Mouse (Mus musculus): Measurements from ENCODE around the gene Slc35b4. TPM values are rescaled to one million over a fixed set of nuclear protein-coding genes. Genes with fewer than 3 reads are reported as not detected.

Slc35b4 gene
- polyA plus RNA-seq, 1 experiment from 2014 or later: 36.3 TPM

DNA sequence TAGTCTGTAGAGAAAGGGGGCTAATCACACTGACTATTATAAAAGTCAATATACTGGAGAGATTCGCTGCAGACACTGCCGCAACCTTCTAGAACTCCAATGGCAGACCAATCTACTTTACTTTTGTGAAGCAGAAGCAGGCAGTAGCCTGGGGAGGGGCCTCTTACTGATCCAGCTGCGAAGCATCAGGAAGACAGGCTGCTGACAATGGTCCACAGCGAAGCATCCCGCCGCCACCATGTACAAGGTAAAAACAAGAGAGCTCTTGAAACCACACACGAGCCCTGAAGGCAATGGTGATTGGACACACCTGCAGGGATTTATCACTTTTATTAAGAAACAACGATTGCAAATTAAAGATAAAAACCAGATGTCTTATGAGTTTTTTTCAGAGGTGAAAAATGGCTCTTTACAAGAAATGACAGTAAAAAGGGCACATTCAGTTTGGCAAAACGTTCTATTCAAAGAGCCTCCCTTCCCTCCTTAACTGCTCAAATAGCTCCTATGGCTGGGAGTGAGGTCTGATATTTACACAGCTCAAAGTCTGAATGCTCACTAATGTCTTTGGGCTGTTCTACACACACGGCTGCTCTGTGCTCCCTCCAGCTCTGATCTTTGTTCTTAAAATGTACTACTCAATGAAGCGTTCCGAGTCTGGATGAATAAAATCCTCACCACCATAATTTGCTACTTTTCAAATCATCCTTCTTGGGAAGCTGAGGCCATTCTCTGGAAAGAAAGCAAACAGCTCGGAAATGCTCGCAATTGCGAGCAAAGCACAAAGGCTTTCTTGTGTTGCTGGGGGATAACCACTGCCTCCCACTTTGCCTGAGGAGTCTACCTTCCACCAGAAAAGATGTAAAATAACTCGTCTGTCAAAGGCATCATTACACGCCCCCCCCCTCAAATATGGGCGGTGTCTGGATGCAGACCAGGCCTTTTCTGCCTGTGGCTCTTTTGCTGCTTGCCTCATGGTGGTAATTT lies 23.6 kb downstream of the Slc35b4 start:
- no peak for ATAC-seq (ENCODE audit: extremely low read depth, insufficient number of reproducible peaks, low FRiP score, low TSS enrichment)

GRCm38 (mm10) chr6:34149821-34150220 lies 27.1 kb downstream of the Slc35b4 start:
- peaks cover 26% of the 10 kb centered on the region for H3K4me1 ChIP-seq
- 87% methylated on average over 1 of the region's 1 CpGs for WGBS

More for the DNA sequence above, 23.6 kb downstream of the Slc35b4 start:
- peaks cover 47% of the 10 kb centered on the region for H3K4me1 ChIP-seq
- peaks cover 23% of the 10 kb centered on the region for H3K36me3 ChIP-seq
- H3K4me3 ChIP-seq: no peak overlapping the region
- H3K27me3 ChIP-seq (replicated peaks): no peaks in the 10 kb centered on the region
- H3K4me2 ChIP-seq: no peak overlapping the region
- WGBS: 69% methylated on average over 18 of the region's 18 CpGs
- H3K9ac ChIP-seq: no peak overlapping the region
- peak overlapping the region; percentile 46; the same call in 1 of the 2 replicates for H3K27ac ChIP-seq (replicated peaks)
- H3K9me3 ChIP-seq: no peaks in the 10 kb centered on the region

DNA sequence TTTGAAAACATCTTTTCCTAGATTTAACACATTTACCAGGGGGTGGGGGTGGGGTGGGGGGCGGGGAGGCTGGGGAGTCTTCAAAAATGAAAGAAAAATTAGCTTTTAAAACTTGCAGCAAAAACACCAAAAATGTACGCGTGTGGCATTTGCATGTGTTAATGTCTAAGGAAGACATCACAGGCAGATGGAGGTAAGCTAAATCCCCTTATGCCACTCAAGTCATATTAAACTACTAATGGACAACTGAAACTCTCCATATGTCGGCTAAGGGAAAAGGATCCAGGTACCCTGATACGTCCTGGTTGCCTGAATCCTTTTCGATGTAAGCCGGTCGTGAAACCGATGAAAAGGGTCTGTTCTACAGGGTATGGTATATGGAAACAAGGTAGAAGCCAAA lies 27.8 kb downstream of the Slc35b4 start:
- ATAC-seq (ENCODE audit: extremely low read depth, insufficient number of reproducible peaks, low FRiP score, low TSS enrichment): no peak
- Histone ChIP-seq H3K4me1 (peaks cover 19% of the 10 kb centered on the region), H3K9ac (no peak overlapping the region), H3K4me3 (no peak overlapping the region), H3K4me2 (no peak overlapping the region), H3K36me3 (peaks cover 4% of the 10 kb centered on the region; the same call in 1 of the 2 replicates), H3K27ac (replicated peaks) (no peak overlapping the region), H3K9me3 (peaks cover 5% of the 10 kb centered on the region; the same call in 1 of the 2 replicates), H3K27me3 (replicated peaks) (no peaks in the 10 kb centered on the region)
- WGBS: 79% methylated on average over 9 of the region's 9 CpGs

More at GRCm38 (mm10) chr6:34149821-34150220, 27.1 kb downstream of the Slc35b4 start:
- H3K27ac ChIP-seq (replicated peaks): no peak overlapping the region
- no peak overlapping the region for H3K4me3 ChIP-seq
- H3K9me3 ChIP-seq: peaks cover 5% of the 10 kb centered on the region; the same call in 1 of the 2 replicates
- peaks cover 4% of the 10 kb centered on the region; the same call in 1 of the 2 replicates for H3K36me3 ChIP-seq
- ATAC-seq (ENCODE audit: extremely low read depth, insufficient number of reproducible peaks, low FRiP score, low TSS enrichment): no peak
- H3K9ac ChIP-seq: no peak overlapping the region
- H3K27me3 ChIP-seq (replicated peaks): no peaks in the 10 kb centered on the region
- H3K4me2 ChIP-seq: no peak overlapping the region

DNA sequence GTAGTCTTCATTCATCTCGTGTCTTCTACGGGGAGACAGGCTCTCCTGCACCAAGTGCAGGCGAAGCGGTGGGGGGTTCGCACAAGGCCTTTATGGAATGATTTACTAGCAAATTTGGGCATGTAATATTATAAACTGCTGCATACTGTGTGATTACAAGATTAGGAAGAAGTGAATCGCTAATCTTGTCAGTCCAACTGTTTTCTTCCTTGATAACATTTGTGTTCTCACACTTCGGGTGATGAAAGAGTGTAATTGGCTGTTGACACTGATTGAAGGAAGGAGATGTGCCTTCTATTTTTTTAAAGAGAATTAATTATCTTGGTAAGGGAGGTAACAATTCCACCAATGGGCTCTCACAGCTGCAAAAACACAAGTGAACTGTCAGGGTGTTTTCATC lies 28.3 kb downstream of the Slc35b4 start:
- peaks cover 4% of the 10 kb centered on the region; the same call in 1 of the 2 replicates for H3K36me3 ChIP-seq
- no peak overlapping the region for H3K4me3 ChIP-seq
- H3K27me3 ChIP-seq (replicated peaks): no peaks in the 10 kb centered on the region
- peaks cover 15% of the 10 kb centered on the region for H3K4me1 ChIP-seq
- 61% methylated on average over 7 of the region's 7 CpGs for WGBS
- peaks cover 5% of the 10 kb centered on the region; the same call in 1 of the 2 replicates for H3K9me3 ChIP-seq
- no peak for ATAC-seq (ENCODE audit: extremely low read depth, insufficient number of reproducible peaks, low FRiP score, low TSS enrichment)
- no peak overlapping the region for H3K9ac ChIP-seq
- no peak overlapping the region for H3K27ac ChIP-seq (replicated peaks)
- no peak overlapping the region for H3K4me2 ChIP-seq

DNA sequence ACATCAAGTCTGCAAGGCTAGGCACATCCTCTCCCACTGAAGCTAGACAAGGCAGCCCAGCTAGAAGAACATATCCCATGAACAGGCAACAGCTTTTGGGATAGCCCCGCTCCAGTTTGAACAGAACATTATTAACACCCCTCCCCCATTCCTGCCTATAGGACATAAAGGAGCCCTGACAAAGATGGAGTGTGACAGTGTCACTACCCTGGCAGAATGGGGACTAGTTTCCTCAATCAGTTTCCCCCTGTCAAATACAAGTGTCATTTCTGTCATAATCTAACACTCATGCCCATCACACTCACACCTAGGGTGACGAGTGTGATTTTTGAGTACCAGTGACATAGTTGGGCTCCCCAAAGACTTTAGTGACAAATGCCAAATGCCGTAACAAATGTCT lies 28.9 kb downstream of the Slc35b4 start:
- peaks cover 8% of the 10 kb centered on the region; the same call in 1 of the 2 replicates for H3K4me1 ChIP-seq
- no peak overlapping the region for H3K27ac ChIP-seq (replicated peaks)
- WGBS: 76% methylated on average over 3 of the region's 3 CpGs
- H3K36me3 ChIP-seq: peaks cover 4% of the 10 kb centered on the region; the same call in 1 of the 2 replicates
- no peak overlapping the region for H3K9ac ChIP-seq
- peaks cover 5% of the 10 kb centered on the region; the same call in 1 of the 2 replicates for H3K9me3 ChIP-seq
- no peaks in the 10 kb centered on the region for H3K27me3 ChIP-seq (replicated peaks)
- ATAC-seq (ENCODE audit: extremely low read depth, insufficient number of reproducible peaks, low FRiP score, low TSS enrichment): no peak
- no peak overlapping the region for H3K4me2 ChIP-seq
- no peak overlapping the region for H3K4me3 ChIP-seq

DNA sequence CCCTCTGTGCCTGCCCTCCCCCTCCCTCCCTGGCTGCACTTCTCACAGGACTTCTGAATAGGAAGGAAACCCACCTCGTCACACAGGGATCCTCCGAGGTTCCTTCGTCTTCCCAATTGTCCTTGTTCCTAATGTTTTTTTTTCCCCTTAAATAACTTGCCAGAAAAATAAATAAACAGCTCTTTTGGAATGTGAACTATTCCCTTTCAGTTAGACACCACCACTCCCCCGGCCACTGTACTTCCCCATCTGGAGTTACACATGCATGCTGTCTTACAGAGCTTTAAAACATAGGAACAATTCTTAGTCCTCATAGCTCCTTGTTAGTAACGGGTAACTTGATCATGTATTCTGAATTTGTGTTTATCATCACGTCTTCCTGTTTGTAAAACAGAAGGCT lies 30.9 kb downstream of the Slc35b4 start:
- no peaks in the 10 kb centered on the region for H3K36me3 ChIP-seq
- 53% methylated on average over 6 of the region's 6 CpGs for whole genome bisulfite sequencing
- no peak for ATAC-seq (ENCODE audit: extremely low read depth, insufficient number of reproducible peaks, low FRiP score, low TSS enrichment)
- H3K9me3 ChIP-seq: peaks cover 5% of the 10 kb centered on the region; the same call in 1 of the 2 replicates
- H3K27me3 ChIP-seq (replicated peaks): no peaks in the 10 kb centered on the region
- H3K4me2 ChIP-seq: no peak overlapping the region
- no peak overlapping the region for H3K27ac ChIP-seq (replicated peaks)
- H3K4me3 ChIP-seq: no peak overlapping the region
- peaks cover 6% of the 10 kb centered on the region; the same call in 1 of the 2 replicates for H3K4me1 ChIP-seq
- no peak overlapping the region for H3K9ac ChIP-seq

GRCm38 (mm10) chr6:34142931-34143330 lies 34.0 kb downstream of the Slc35b4 start:
- Histone ChIP-seq H3K27me3 (replicated peaks) (no peaks in the 10 kb centered on the region), H3K27ac (replicated peaks) (no peak overlapping the region), H3K4me1 (peaks cover 4% of the 10 kb centered on the region; the same call in 1 of the 2 replicates), H3K36me3 (no peaks in the 10 kb centered on the region), H3K4me3 (no peak overlapping the region), H3K9me3 (peaks cover 5% of the 10 kb centered on the region; the same call in 1 of the 2 replicates), H3K4me2 (no peak overlapping the region), H3K9ac (no peak overlapping the region)
- ATAC-seq (ENCODE audit: extremely low read depth, insufficient number of reproducible peaks, low FRiP score, low TSS enrichment): no peak
- 68% methylated on average over 11 of the region's 11 CpGs for WGBS

DNA sequence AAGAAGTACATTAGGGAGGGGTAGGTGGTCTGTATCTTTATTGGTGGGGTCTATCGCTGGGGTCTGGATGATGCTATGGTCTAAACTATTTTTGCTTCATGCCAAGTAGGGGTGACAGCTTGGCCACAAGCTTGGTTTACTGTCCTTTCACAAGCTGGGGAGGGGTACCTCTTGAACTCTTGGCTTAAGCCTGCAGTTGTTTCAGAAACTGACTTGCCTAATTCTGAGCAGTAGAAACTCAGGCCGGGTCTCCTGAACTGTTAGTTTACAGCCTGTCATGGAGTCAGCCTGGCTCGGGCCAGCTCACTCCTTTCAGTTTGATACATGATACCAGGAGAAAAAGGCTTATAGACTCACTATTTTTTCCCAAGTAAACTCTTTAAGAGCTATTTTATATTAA lies 38.5 kb downstream of the Slc35b4 start:
- ATAC-seq (ENCODE audit: extremely low read depth, insufficient number of reproducible peaks, low FRiP score, low TSS enrichment): no peak
- WGBS: 72% methylated on average over 3 of the region's 3 CpGs
- no peaks in the 10 kb centered on the region for H3K4me1 ChIP-seq
- no peaks in the 10 kb centered on the region for H3K27me3 ChIP-seq (replicated peaks)
- no peak overlapping the region for H3K27ac ChIP-seq (replicated peaks)
- no peaks in the 10 kb centered on the region for H3K9me3 ChIP-seq
- H3K4me3 ChIP-seq: no peak overlapping the region
- no peak overlapping the region for H3K4me2 ChIP-seq
- no peak overlapping the region for H3K9ac ChIP-seq
- no peaks in the 10 kb centered on the region for H3K36me3 ChIP-seq

- H3K27ac ChIP-seq (replicated peaks): no peak overlapping the region
- 83% methylated on average over 9 of the region's 9 CpGs for WGBS
- no peak overlapping the region for H3K9ac ChIP-seq
- ATAC-seq (ENCODE audit: extremely low read depth, insufficient number of reproducible peaks, low FRiP score, low TSS enrichment): no peak
- no peaks in the 10 kb centered on the region for H3K9me3 ChIP-seq
- H3K4me1 ChIP-seq: peaks cover 5% of the 10 kb centered on the region; the same call in 1 of the 2 replicates
- H3K4me3 ChIP-seq: no peak overlapping the region
- H3K36me3 ChIP-seq: no peaks in the 10 kb centered on the region
- no peak overlapping the region for H3K4me2 ChIP-seq
- H3K27me3 ChIP-seq (replicated peaks): no peaks in the 10 kb centered on the region
Measured at GRCm38 (mm10) chr6:34132391-34132790, 44.5 kb downstream of the Slc35b4 start.

DNA sequence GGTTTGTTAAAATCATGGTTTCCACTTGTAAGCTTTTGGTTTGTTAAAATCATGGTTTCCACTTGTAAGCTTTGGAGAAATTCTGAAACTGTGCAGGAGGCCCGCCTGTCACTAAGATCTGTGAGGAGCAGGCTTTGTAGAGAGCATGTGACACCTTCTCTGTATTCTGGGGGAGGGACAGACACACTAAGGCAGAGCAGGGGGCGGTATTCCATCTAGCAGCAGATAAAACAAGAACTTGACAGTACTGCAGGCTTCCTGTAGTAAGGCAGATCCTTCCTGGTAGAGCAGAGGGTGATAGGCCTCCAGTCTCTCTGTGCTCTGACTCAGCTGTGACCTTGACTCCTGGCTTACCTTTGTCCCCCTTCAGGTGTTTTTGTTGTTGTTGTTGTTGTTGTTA lies 47.6 kb downstream of the Slc35b4 start:
- H3K27me3 ChIP-seq (replicated peaks): no peaks in the 10 kb centered on the region

DNA sequence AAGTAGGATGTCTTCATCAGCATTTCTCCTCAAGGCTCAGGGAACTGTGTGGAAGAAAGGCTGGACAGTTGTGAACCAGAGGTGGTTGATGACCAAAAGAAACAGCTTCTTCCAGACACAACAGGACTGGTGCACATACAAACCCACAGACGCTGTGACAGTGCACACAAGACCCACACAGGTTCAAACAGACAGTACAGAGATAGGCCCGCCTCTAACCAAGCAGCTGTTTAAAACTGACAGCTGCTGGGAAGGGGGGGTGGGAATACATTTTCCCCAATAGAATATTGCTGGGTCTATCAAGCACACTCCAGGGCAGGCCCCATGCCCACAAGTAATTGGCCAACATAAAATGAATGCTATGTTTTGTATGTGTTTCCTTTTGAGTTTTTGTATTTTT lies 52.5 kb downstream of the Slc35b4 start:
- no peak overlapping the region for H3K4me2 ChIP-seq
- no peaks in the 10 kb centered on the region for H3K36me3 ChIP-seq
- ATAC-seq (ENCODE audit: extremely low read depth, insufficient number of reproducible peaks, low FRiP score, low TSS enrichment): no peak
- no peak overlapping the region for H3K9ac ChIP-seq
- H3K27me3 ChIP-seq (replicated peaks): no peaks in the 10 kb centered on the region
- H3K4me3 ChIP-seq: no peak overlapping the region
- WGBS: 78% methylated on average over 2 of the region's 2 CpGs
- peaks cover 4% of the 10 kb centered on the region; the same call in 1 of the 2 replicates for H3K4me1 ChIP-seq
- H3K27ac ChIP-seq (replicated peaks): no peak overlapping the region
- no peaks in the 10 kb centered on the region for H3K9me3 ChIP-seq

More for the DNA sequence above, 47.6 kb downstream of the Slc35b4 start:
- H3K27ac ChIP-seq (replicated peaks): no peak overlapping the region
- H3K9ac ChIP-seq: no peak overlapping the region
- peaks cover 5% of the 10 kb centered on the region; the same call in 1 of the 2 replicates for H3K4me1 ChIP-seq
- WGBS: 37% methylated on average over 2 of the region's 2 CpGs
- no peak overlapping the region for H3K4me2 ChIP-seq
- H3K4me3 ChIP-seq: no peak overlapping the region
- no peaks in the 10 kb centered on the region for H3K9me3 ChIP-seq
- no peak for ATAC-seq (ENCODE audit: extremely low read depth, insufficient number of reproducible peaks, low FRiP score, low TSS enrichment)
- H3K36me3 ChIP-seq: no peaks in the 10 kb centered on the region

Data from heart, embryonic 13.5 days (tissue).